Mouse (Mus musculus) gastrocnemius, adult 8-10 months (tissue): ENCODE data around the gene Zdhhc8. TPM values are rescaled to one million over a fixed set of nuclear protein-coding genes. Genes with fewer than 3 reads are reported as not detected.

ENCODE experiments used
- microRNA-seq: library from miRNA; unstranded; fragments of <30 nt; microRNA quantifications from one replicate; pipeline ENCODE4 v1.2.0, GENCODE M21; 2022
- total RNA-seq, 4 experiments: library from RNA; stranded (reverse); gene quantifications; 2 replicates each; pipeline ENCODE4 v1.2.4; 2022

Gene Zdhhc8
- total RNA-seq, 4 experiments from 2014 or later = 22.8 to 29.6 (median 26.2) TPM

Small RNAs within 50 kb of the gene (microRNA-seq; reads per million reads assigned to microRNA genes)
- not detected for gene Gm24572
- gene Mir1306 = 190 reads per million, percentile 60 among the genes with 10 or more reads in this experiment

Other genes with a start within 250 kb of the Zdhhc8 start
- 10 to 100 TPM; 48.2 to 56.8 (median 51.2) TPM for gene Dgcr6, start 182.3 kb downstream of the Zdhhc8 start, total RNA-seq
- gene Prodh, start 144.9 kb downstream of the Zdhhc8 start, total RNA-seq = 10 to 100 TPM in 2 of 4 experiments, 1 to 10 TPM in 2; 7.8 to 16.8 (median 9.7) TPM
- under 1 TPM in 1 of 4 experiments, not detected in 3; 0.15 TPM for gene Rtn4r, start 107.5 kb downstream of the Zdhhc8 start, total RNA-seq
- gene Ccdc188, start 17.3 kb downstream of the Zdhhc8 start, total RNA-seq = not detected
- 10 to 100 TPM in 2 of 4 experiments, 1 to 10 TPM in 2; 7.9 to 11.4 (median 9.3) TPM for gene Trmt2a, start 13.5 kb upstream of the Zdhhc8 start, total RNA-seq
- gene Ranbp1, start 13.6 kb upstream of the Zdhhc8 start, total RNA-seq = 10 to 100 TPM; 15.8 to 20.5 (median 19.1) TPM
- not detected for gene Gm49776, start 23.2 kb upstream of the Zdhhc8 start, total RNA-seq
- gene Dgcr8, start 54.1 kb upstream of the Zdhhc8 start, total RNA-seq = 10 to 100 TPM; 10.7 to 14.7 (median 12.5) TPM
- 10 to 100 TPM; 29.9 to 53.4 (median 43.1) TPM for gene Tango2, start 113.0 kb upstream of the Zdhhc8 start, total RNA-seq
- gene Arvcf, start 113.0 kb upstream of the Zdhhc8 start, total RNA-seq = 10 to 100 TPM in 2 of 4 experiments, 1 to 10 TPM in 2; 7.8 to 12.7 (median 9.9) TPM
- gene Txnrd2, start 191.2 kb upstream of the Zdhhc8 start, total RNA-seq = 10 to 100 TPM; 17.2 to 23.5 (median 21.3) TPM
- 10 to 100 TPM; 36.7 to 39.9 (median 38.5) TPM for gene Comt, start 191.7 kb upstream of the Zdhhc8 start, total RNA-seq